Mouse (Mus musculus): ENCODE results near the gene Tmem121. TPM values are rescaled to one million over a fixed set of nuclear protein-coding genes. Genes with fewer than 3 reads are reported as not detected.
A peak's percentile ranks its signal among the peaks of the same experiment; 100 is the strongest.

The Tmem121 gene
- polyA plus RNA-seq (2016; fragmentation: Nextera tagmentation; extraction: Ambion mirVana): 2.0 and 2.1 TPM in 2 replicates

- Histone ChIP-seq H3K4me1 (replicated peaks) (peaks cover 24% of the 10 kb centered on the region), H3K27ac (ENCODE audit: poor library complexity, severe bottlenecking) (no peak within 1 kb of the TSS), H3K9me3 (replicated peaks) (no peaks in the 10 kb centered on the region), H3K27me3 (replicated peaks) (peaks cover 61% of the 10 kb centered on the region), H3K4me2 (peak within 1 kb of the TSS; percentile 98), H3K36me3 (no peaks in the 10 kb centered on the region), H3K9ac (peak within 1 kb of the TSS; percentile 79), H3K4me3 (peak within 1 kb of the TSS; percentile 63)
- no peak; the same call in 1 of the 2 replicates for ATAC-seq (ENCODE audit: insufficient number of reproducible peaks, low FRiP score)
- 2% methylated on average over 60 of the region's 63 CpGs for WGBS
Measured at GRCm38 (mm10) chr12:113185442-113186291, at the start of gene Tmem121. Gene Tmem121, plus strand, starts transcription at chr12:113185930.

- Histone ChIP-seq H3K9me3 (replicated peaks) (no peaks in the 10 kb centered on the region), H3K4me2 (no peak overlapping the region), H3K27me3 (replicated peaks) (no peaks in the 10 kb centered on the region), H3K4me3 (no peak overlapping the region), H3K27ac (ENCODE audit: poor library complexity, severe bottlenecking) (peak overlapping the region; percentile 97), H3K36me3 (peaks cover 55% of the 10 kb centered on the region), H3K9ac (peak overlapping the region; percentile 19; the same call in 1 of the 2 replicates), H3K4me1 (replicated peaks) (peaks cover 84% of the 10 kb centered on the region)
- no peak for ATAC-seq (ENCODE audit: insufficient number of reproducible peaks, low FRiP score)
- 67% methylated on average over 17 of the region's 17 CpGs for WGBS
Measured at GRCm38 (mm10) chr12:113136492-113137020, 49.2 kb upstream of the Tmem121 start.

GRCm38 (mm10) chr12:113137260-113138213 is 48.2 kb upstream of the Tmem121 start:
- ATAC-seq (ENCODE audit: insufficient number of reproducible peaks, low FRiP score): no peak
- Histone ChIP-seq H3K4me2 (peak overlapping the region; percentile 83), H3K4me1 (replicated peaks) (peaks cover 78% of the 10 kb centered on the region), H3K9ac (peak overlapping the region; percentile 61), H3K36me3 (peaks cover 46% of the 10 kb centered on the region), H3K4me3 (no peak overlapping the region), H3K27me3 (replicated peaks) (no peaks in the 10 kb centered on the region), H3K27ac (ENCODE audit: poor library complexity, severe bottlenecking) (peak overlapping the region; percentile 97), H3K9me3 (replicated peaks) (no peaks in the 10 kb centered on the region)
- 44% methylated on average over 18 of the region's 18 CpGs for WGBS

- H3K4me1 ChIP-seq (replicated peaks): peaks cover 76% of the 10 kb centered on the region
- peak overlapping the region; percentile 83 for H3K4me2 ChIP-seq
- no peaks in the 10 kb centered on the region for H3K27me3 ChIP-seq (replicated peaks)
- peaks cover 46% of the 10 kb centered on the region for H3K36me3 ChIP-seq
- WGBS: 33% methylated on average over 6 of the region's 6 CpGs
- ATAC-seq (ENCODE audit: insufficient number of reproducible peaks, low FRiP score): no peak
- no peaks in the 10 kb centered on the region for H3K9me3 ChIP-seq (replicated peaks)
- H3K9ac ChIP-seq: peak overlapping the region; percentile 52; the same call in 1 of the 2 replicates
- no peak overlapping the region for H3K4me3 ChIP-seq
- peak overlapping the region; percentile 97 for H3K27ac ChIP-seq (ENCODE audit: poor library complexity, severe bottlenecking)
Measured at GRCm38 (mm10) chr12:113138291-113138690, 47.4 kb upstream of the Tmem121 start.

- 34% methylated on average over 11 of the region's 11 CpGs for WGBS
- ATAC-seq (ENCODE audit: insufficient number of reproducible peaks, low FRiP score): no peak
- H3K4me2 ChIP-seq: peak overlapping the region; percentile 83
- no peaks in the 10 kb centered on the region for H3K27me3 ChIP-seq (replicated peaks)
- peak overlapping the region; percentile 97 for H3K27ac ChIP-seq (ENCODE audit: poor library complexity, severe bottlenecking)
- H3K4me1 ChIP-seq (replicated peaks): peaks cover 76% of the 10 kb centered on the region
- H3K36me3 ChIP-seq: peaks cover 46% of the 10 kb centered on the region
- no peaks in the 10 kb centered on the region for H3K9me3 ChIP-seq (replicated peaks)
- H3K9ac ChIP-seq: peak overlapping the region; percentile 52
- peak overlapping the region; percentile 80 for H3K4me3 ChIP-seq
Measured at GRCm38 (mm10) chr12:113138901-113139864, 46.5 kb upstream of the Tmem121 start.

GRCm38 (mm10) chr12:113139908-113140615 is 45.7 kb upstream of the Tmem121 start, which contains the start of gene Crip2:
Gene Crip2, plus strand, starts transcription at chr12:113140236.
- WGBS: under 1% methylated on average over 67 of the region's 68 CpGs
- Histone ChIP-seq H3K4me2 (peak within 1 kb of the TSS; percentile 83), H3K27ac (ENCODE audit: poor library complexity, severe bottlenecking) (peak within 1 kb of the TSS; percentile 97), H3K4me1 (replicated peaks) (peaks cover 76% of the 10 kb centered on the region), H3K4me3 (peak within 1 kb of the TSS; percentile 80), H3K9ac (peak within 1 kb of the TSS; percentile 94), H3K9me3 (replicated peaks) (no peaks in the 10 kb centered on the region), H3K27me3 (replicated peaks) (no peaks in the 10 kb centered on the region), H3K36me3 (peaks cover 46% of the 10 kb centered on the region)
- peak; percentile 86 for ATAC-seq (ENCODE audit: insufficient number of reproducible peaks, low FRiP score)

GRCm38 (mm10) chr12:113140616-113141411 is 44.9 kb upstream of the Tmem121 start:
- Histone ChIP-seq H3K27me3 (replicated peaks) (no peaks in the 10 kb centered on the region), H3K4me3 (peak overlapping the region; percentile 80), H3K9ac (peak overlapping the region; percentile 94), H3K4me2 (peak overlapping the region; percentile 83), H3K27ac (ENCODE audit: poor library complexity, severe bottlenecking) (peak overlapping the region; percentile 97), H3K4me1 (replicated peaks) (peaks cover 76% of the 10 kb centered on the region), H3K9me3 (replicated peaks) (no peaks in the 10 kb centered on the region), H3K36me3 (peaks cover 46% of the 10 kb centered on the region)
- peak; percentile 1; the same call in 1 of the 2 replicates for ATAC-seq (ENCODE audit: insufficient number of reproducible peaks, low FRiP score)
- WGBS: 1% methylated on average over 49 of the region's 49 CpGs

- H3K9me3 ChIP-seq (replicated peaks): no peaks in the 10 kb centered on the region
- H3K4me3 ChIP-seq: peak overlapping the region; percentile 80
- peaks cover 41% of the 10 kb centered on the region for H3K36me3 ChIP-seq
- peak overlapping the region; percentile 97 for H3K27ac ChIP-seq (ENCODE audit: poor library complexity, severe bottlenecking)
- H3K27me3 ChIP-seq (replicated peaks): no peaks in the 10 kb centered on the region
- no peak for ATAC-seq (ENCODE audit: insufficient number of reproducible peaks, low FRiP score)
- peak overlapping the region; percentile 83 for H3K4me2 ChIP-seq
- peaks cover 76% of the 10 kb centered on the region for H3K4me1 ChIP-seq (replicated peaks)
- 18% methylated on average over 8 of the region's 8 CpGs for WGBS
- H3K9ac ChIP-seq: peak overlapping the region; percentile 94
Measured at GRCm38 (mm10) chr12:113141531-113141973, 44.2 kb upstream of the Tmem121 start.

Data from heart, embryonic 12.5 days (tissue).